28 mouse cellular contexts compared by ENCODE assay signal in the genomic region with DNA sequence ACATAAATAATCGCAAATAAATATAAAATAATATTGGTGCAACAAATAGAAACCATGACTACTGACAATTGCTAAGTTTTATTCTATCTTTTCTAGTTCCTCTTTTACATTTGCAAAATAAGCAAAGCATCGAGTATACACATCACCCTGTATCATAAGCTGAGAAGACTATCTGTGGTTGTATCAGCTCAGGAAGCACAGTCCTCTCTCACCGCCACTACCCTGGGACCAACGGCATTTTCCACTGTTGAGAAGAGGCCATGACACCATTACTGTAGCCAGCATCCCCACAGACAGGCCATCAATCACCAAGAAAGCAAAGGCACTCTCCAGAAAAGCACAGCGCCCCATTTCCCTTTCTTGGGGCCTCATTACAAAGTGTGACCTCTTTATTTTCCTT.
DNase-seq lines count a peak whose midpoint lies in the region; ATAC-seq and TF ChIP-seq lines count a peak whose summit lies in the region.
"Had no signal": no experiment of that assay in that cellular context is flagged by ENCODE, and none has a peak within 500 bp of the region (broad histone marks: within the 10 kb centered on the region; RNA-seq: fewer than 3 reads in every experiment).

No protein-coding gene starts in this region.

- no peaks in the 10 kb centered on the region for H3K36me3 ChIP-seq in midbrain, postnatal 0 days (ENCODE audit: insufficient read depth, low read length)
- H3K36me3 ChIP-seq in midbrain, embryonic 10.5 days, result no peaks in the 10 kb centered on the region
- no peaks in the 10 kb centered on the region for H3K36me3 ChIP-seq in hindbrain, embryonic 14.5 days (replicated peaks; ENCODE audit: control insufficient read depth, insufficient read depth)
- H3K36me3 ChIP-seq in neural tube, embryonic 14.5 days (ENCODE audit: control insufficient read depth, insufficient read depth, low read length), result no peaks in the 10 kb centered on the region
- no peaks in the 10 kb centered on the region for H3K36me3 ChIP-seq in kidney, embryonic 15.5 days
- H3K36me3 ChIP-seq: embryonic facial prominence, embryonic 13.5 days; forebrain, embryonic 10.5 days; forebrain, embryonic 15.5 days; heart, embryonic 10.5 days; liver, embryonic 12.5 days had no signal

- WGBS in midbrain, postnatal 0 days, result 77% methylated on average over 5 of the region's 5 CpGs
- 89% methylated on average over 5 of the region's 5 CpGs for WGBS in midbrain, embryonic 10.5 days
- WGBS in hindbrain, embryonic 14.5 days, result 51% methylated on average over 5 of the region's 5 CpGs
- 57% methylated on average over 5 of the region's 5 CpGs for WGBS in neural tube, embryonic 14.5 days
- WGBS in kidney, embryonic 15.5 days, result 63% methylated on average over 5 of the region's 5 CpGs

- peak; percentile 6 for DNase-seq in midbrain, postnatal 0 days (ENCODE audit: low spot score)
- no peak for DNase-seq in midbrain, embryonic 10.5 days (ENCODE audit: low spot score)
- DNase-seq in brain, adult 2 months (ENCODE audit: low read depth, low spot score), result peak; percentile 17
- no peak for DNase-seq in hindbrain, embryonic 14.5 days (ENCODE audit: low spot score)
- no peak for DNase-seq in cerebellum, postnatal 36 days
- DNase-seq: adrenal gland, postnatal 25 days; cerebellum, adult 18-20 months; cerebellum, postnatal 10 days; gastrocnemius, postnatal 25 days; heart, postnatal 36 days; kidney, adult 18-20 months; layer of hippocampus, postnatal 36 days; left cerebral cortex, postnatal 4 days; liver, postnatal 0 days; lung, postnatal 4 days; midbrain, embryonic 14.5 days; thymus, postnatal 4 days had no signal

- H3K4me1 ChIP-seq in midbrain, postnatal 0 days (ENCODE audit: insufficient read depth, low read length), result no peaks in the 10 kb centered on the region
- H3K4me1 ChIP-seq in midbrain, embryonic 10.5 days, result no peaks in the 10 kb centered on the region
- H3K4me1 ChIP-seq in hindbrain, embryonic 14.5 days (replicated peaks; ENCODE audit: control insufficient read depth, insufficient read depth, low read length), result 0 out of 2 replicates have a peak, but pooled peaks cover 3% of the 10 kb centered on the region
- H3K4me1 ChIP-seq in neural tube, embryonic 14.5 days (ENCODE audit: control insufficient read depth, insufficient read depth, low read length), result no peaks in the 10 kb centered on the region
- no peaks in the 10 kb centered on the region for H3K4me1 ChIP-seq in kidney, embryonic 15.5 days
- H3K4me1 ChIP-seq: embryonic facial prominence, embryonic 13.5 days; forebrain, embryonic 10.5 days; forebrain, embryonic 15.5 days; heart, embryonic 10.5 days; liver, embryonic 12.5 days had no signal

- H3K27ac ChIP-seq in midbrain, postnatal 0 days (ENCODE audit: low read depth, low read length), result no peak overlapping the region
- H3K27ac ChIP-seq in midbrain, embryonic 10.5 days (replicated peaks), result no peak overlapping the region
- no peak overlapping the region for H3K27ac ChIP-seq in hindbrain, embryonic 14.5 days
- no peak overlapping the region for H3K27ac ChIP-seq in neural tube, embryonic 14.5 days (ENCODE audit: low read depth, low read length)
- no peak overlapping the region for H3K27ac ChIP-seq in kidney, embryonic 15.5 days
- H3K27ac ChIP-seq: embryonic facial prominence, embryonic 13.5 days; forebrain, embryonic 10.5 days; forebrain, embryonic 15.5 days; heart, embryonic 10.5 days; kidney, postnatal 0 days; liver, embryonic 12.5 days had no signal

- no peak overlapping the region for H3K4me3 ChIP-seq in midbrain, postnatal 0 days (ENCODE audit: low read depth, low read length)
- H3K4me3 ChIP-seq in midbrain, embryonic 10.5 days, result no peak overlapping the region
- H3K4me3 ChIP-seq in hindbrain, embryonic 14.5 days (replicated peaks; ENCODE audit: low read length), result no peak overlapping the region
- H3K4me3 ChIP-seq in neural tube, embryonic 14.5 days (ENCODE audit: low read depth, low read length), result no peak overlapping the region
- H3K4me3 ChIP-seq in kidney, embryonic 15.5 days (replicated peaks), result no peak overlapping the region
- H3K4me3 ChIP-seq: embryonic facial prominence, embryonic 13.5 days; forebrain, embryonic 10.5 days; forebrain, embryonic 15.5 days; heart, embryonic 10.5 days; liver, embryonic 12.5 days had no signal

- no peak for TF ChIP-seq CTCF in midbrain, postnatal 0 days (IDR thresholded peaks at IDR 0.05)

- no peaks in the 10 kb centered on the region for H3K9me3 ChIP-seq in midbrain, postnatal 0 days (ENCODE audit: low read length)
- no peaks in the 10 kb centered on the region for H3K9me3 ChIP-seq in midbrain, embryonic 10.5 days (replicated peaks)
- H3K9me3 ChIP-seq in hindbrain, embryonic 14.5 days (ENCODE audit: control insufficient read depth, low read length), result no peaks in the 10 kb centered on the region
- H3K9me3 ChIP-seq in neural tube, embryonic 14.5 days (ENCODE audit: control insufficient read depth, low read length), result no peaks in the 10 kb centered on the region
- H3K9me3 ChIP-seq in kidney, embryonic 15.5 days (replicated peaks), result no peaks in the 10 kb centered on the region
- H3K9me3 ChIP-seq: embryonic facial prominence, embryonic 13.5 days; forebrain, embryonic 10.5 days; forebrain, embryonic 15.5 days; heart, embryonic 10.5 days; liver, embryonic 12.5 days had no signal

- no peak overlapping the region for H3K9ac ChIP-seq in midbrain, postnatal 0 days (replicated peaks; ENCODE audit: low read length, poor library complexity, severe bottlenecking)
- H3K9ac ChIP-seq in hindbrain, embryonic 14.5 days, result no peak overlapping the region
- no peak overlapping the region for H3K9ac ChIP-seq in neural tube, embryonic 14.5 days (replicated peaks; ENCODE audit: low read depth, low read length)
- no peak overlapping the region for H3K9ac ChIP-seq in kidney, embryonic 15.5 days
- H3K9ac ChIP-seq: embryonic facial prominence, embryonic 13.5 days; forebrain, embryonic 15.5 days; liver, embryonic 12.5 days; liver, postnatal 0 days had no signal

- no peaks in the 10 kb centered on the region for H3K27me3 ChIP-seq in midbrain, postnatal 0 days (ENCODE audit: insufficient read depth, low read length)
- no peaks in the 10 kb centered on the region for H3K27me3 ChIP-seq in midbrain, embryonic 10.5 days (ENCODE audit: low read depth, poor library complexity, severe bottlenecking)
- no peaks in the 10 kb centered on the region for H3K27me3 ChIP-seq in hindbrain, embryonic 14.5 days (ENCODE audit: control insufficient read depth, insufficient read depth, low read length)
- H3K27me3 ChIP-seq in neural tube, embryonic 14.5 days (ENCODE audit: control insufficient read depth, insufficient read depth, low read length), result no peaks in the 10 kb centered on the region
- H3K27me3 ChIP-seq in kidney, embryonic 15.5 days, result no peaks in the 10 kb centered on the region
- H3K27me3 ChIP-seq: embryonic facial prominence, embryonic 13.5 days; forebrain, embryonic 15.5 days; liver, embryonic 12.5 days had no signal

- H3K4me2 ChIP-seq in midbrain, postnatal 0 days (ENCODE audit: low read depth, low read length, poor library complexity, severe bottlenecking), result no peak overlapping the region
- H3K4me2 ChIP-seq in hindbrain, embryonic 14.5 days (replicated peaks), result no peak overlapping the region
- H3K4me2 ChIP-seq in neural tube, embryonic 14.5 days (ENCODE audit: low read depth, low read length), result no peak overlapping the region
- no peak overlapping the region for H3K4me2 ChIP-seq in kidney, embryonic 15.5 days
- H3K4me2 ChIP-seq: embryonic facial prominence, embryonic 13.5 days; forebrain, embryonic 15.5 days; liver, embryonic 12.5 days had no signal

- no peak for ATAC-seq in midbrain, postnatal 0 days (ENCODE audit: low FRiP score)
- peak; percentile 59; the same call in 1 of the 2 replicates for ATAC-seq in hindbrain, embryonic 14.5 days (ENCODE audit: low FRiP score)
- peak; percentile 46; the same call in 1 of the 2 replicates for ATAC-seq in neural tube, embryonic 14.5 days (ENCODE audit: low read depth)
- ATAC-seq in kidney, embryonic 15.5 days (replicated peaks; ENCODE audit: low FRiP score), result no peak
- ATAC-seq: CD4-positive, CD25-positive, alpha-beta regulatory T cell, adult 4 months; forebrain, embryonic 15.5 days; inflammation-experienced regulatory T-cells, adult 6 months; liver, embryonic 12.5 days; liver, postnatal 0 days; lung, postnatal 0 days had no signal

Comparison
In these comparisons a context has a peak if more than half of its experiments do, and no peak if none do; other contexts are left out.
1. DNase-seq: peak in midbrain, postnatal 0 days (single experiment) and brain, adult 2 months (single experiment); none in midbrain, embryonic 10.5 days (single experiment), hindbrain, embryonic 14.5 days (single experiment) and cerebellum, postnatal 36 days (0 of 2).
2. ATAC-seq: peak in hindbrain, embryonic 14.5 days (single experiment) and neural tube, embryonic 14.5 days (single experiment); none in midbrain, postnatal 0 days (single experiment) and kidney, embryonic 15.5 days (single experiment).